Mouse (Mus musculus) kidney, postnatal 10 days (tissue): ENCODE data around the gene Dclk1.

Experiments used
- DNase-seq: peaks from one replicate; pipeline ENCODE4 v3.0.0; 2021; ENCODE audit warnings: mixed read lengths

Gene Dclk1

GRCm38 (mm10) chr3:55461685-55462655 lies 219.8 kb downstream of the Dclk1 start:
- peak; percentile 20 for DNase-seq

DNA sequence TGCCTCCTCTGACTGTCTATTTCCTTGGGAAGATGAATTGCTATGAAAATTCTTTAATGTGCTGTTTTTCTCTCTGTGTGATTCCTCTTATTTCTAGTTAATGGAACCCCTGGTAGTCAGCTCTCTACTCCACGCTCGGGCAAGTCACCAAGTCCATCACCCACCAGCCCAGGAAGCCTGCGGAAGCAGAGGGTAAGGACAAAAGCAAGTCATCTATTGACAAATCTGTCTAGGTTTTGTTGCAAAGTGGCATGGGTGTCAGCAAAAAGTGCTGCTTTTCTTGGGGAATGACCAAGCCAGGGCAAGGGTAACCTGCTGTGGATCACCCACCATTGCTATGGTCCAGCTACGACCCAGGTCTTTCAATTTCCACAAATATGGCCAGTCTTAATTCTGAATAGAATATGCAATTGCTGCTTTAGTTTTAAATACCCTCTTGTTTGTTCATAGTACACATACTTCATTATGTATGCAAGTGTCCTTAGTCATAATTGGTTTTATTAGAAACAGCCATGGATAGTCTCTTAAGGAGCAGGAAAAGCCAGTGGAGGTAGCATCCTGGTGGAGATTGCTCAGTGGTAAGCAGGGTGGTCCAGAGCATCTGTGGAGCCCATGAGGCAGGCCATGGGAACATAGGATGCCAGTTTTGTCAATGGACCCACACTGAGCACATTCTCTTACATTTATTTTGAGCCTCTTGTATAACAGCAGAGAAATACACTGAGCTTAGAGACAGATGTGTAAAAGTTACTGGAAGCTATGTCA lies 220.9 kb downstream of the Dclk1 start:
- no peak for DNase-seq

GRCm38 (mm10) chr3:55464226-55464625 lies 222.1 kb downstream of the Dclk1 start:
- DNase-seq, result no peak

DNA sequence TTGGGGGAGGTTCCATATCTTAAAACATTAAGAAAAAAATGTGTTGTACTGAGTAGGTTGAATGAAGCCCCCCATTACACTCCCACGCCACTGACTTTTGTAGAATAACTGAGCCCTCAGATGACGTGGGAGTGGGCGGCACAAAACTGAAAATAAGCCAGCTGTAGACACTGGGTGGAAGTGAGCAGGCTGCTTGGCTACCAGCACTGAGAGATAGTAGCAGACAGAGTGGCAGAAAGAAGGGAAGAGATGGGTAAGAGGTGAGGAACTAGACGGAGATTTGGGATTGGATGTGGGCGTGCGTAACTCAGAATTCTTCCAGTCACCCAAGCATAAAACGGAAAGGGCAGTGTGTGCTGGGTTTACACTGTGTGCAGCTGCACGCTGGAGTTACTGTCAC lies 223.6 kb downstream of the Dclk1 start:
- no peak for DNase-seq

- peak; percentile 33 for DNase-seq
Observed at GRCm38 (mm10) chr3:55466348-55466747, 224.2 kb downstream of the Dclk1 start.

DNA sequence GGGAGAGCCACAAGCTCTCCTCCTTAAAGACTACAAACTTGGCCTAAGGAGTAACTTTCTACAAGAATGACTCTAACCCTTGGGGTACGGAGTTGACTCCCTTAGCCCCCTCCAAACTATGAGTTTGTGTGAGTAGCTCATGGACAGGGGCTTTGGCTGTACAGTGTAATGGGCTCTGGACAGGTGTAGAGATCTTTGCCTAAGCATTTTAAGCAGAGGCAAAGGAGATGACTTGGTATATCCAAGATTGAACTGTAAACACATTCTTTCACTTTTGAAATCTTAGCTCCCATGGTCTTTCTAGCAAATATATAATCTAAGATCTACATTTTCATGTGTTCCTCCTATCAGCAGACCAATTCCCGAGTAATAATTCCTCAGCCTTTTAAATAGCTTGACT lies 229.9 kb downstream of the Dclk1 start, which contains the start of gene Gm21954:
Gene Gm21954, minus strand, starts transcription at position 101 of the 400 bp plus-strand sequence.
- no peak for DNase-seq

DNA sequence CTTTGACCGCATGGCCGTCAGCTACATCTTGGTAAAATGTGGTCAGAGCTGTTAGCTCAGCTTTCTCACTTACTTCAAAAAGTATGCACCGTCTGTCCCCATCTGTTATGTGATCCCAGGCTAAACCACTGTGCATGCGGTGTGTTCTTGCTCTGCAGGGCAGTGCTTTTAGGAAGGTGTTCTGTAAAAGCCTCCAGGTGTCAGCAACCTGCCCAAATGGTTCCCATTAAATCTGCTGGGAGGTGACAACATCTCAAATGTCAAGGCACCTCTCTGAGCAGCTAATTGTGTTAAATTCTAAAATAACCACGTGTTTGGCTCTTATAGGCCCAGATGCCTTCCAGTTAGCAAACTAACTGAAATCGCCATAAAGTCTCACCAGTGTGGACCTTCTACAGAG lies 231.0 kb downstream of the Dclk1 start:
- no peak for DNase-seq

- no peak for DNase-seq
Observed at GRCm38 (mm10) chr3:55476694-55477093, 234.5 kb downstream of the Dclk1 start.

DNA sequence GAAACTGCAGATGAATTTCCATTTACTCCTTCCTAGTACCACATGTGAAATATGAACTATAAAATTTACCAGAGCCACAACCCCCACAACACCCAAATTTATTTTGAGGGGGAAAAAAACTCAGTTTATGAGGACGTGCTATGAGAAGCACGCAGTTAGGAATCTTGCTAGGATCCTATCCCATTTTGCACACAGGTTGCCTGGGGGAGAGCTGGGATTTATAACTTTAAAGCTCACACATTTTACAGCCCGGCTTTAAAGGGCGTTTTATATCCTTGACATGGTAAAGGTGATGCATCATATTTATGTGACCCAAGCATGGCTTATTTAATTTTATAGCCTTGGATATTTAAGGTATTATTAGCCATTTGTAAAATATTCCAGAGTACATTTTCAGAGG lies 237.1 kb downstream of the Dclk1 start:
- DNase-seq, result no peak

DNA sequence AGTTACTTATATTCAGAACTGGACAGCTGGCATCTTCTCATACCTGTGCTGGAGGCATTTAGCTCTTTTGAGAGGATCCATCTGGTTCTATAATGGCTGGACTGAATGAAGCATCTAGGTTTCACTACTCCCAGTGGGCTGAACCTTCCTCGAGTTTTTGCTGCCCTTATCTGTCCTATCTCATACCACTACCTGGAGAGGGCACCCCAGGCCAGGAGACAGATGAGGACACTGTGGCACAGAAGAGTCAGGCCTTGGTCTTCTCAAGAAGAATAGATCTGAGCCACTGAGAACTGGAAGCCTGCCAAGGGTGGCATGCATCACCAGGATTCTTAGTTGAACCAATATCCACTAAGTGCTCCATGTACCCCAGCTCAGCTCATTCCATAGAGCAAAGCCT lies 239.0 kb downstream of the Dclk1 start:
- no peak for DNase-seq

GRCm38 (mm10) chr3:55483328-55483727 lies 241.2 kb downstream of the Dclk1 start:
- DNase-seq, result no peak

DNA sequence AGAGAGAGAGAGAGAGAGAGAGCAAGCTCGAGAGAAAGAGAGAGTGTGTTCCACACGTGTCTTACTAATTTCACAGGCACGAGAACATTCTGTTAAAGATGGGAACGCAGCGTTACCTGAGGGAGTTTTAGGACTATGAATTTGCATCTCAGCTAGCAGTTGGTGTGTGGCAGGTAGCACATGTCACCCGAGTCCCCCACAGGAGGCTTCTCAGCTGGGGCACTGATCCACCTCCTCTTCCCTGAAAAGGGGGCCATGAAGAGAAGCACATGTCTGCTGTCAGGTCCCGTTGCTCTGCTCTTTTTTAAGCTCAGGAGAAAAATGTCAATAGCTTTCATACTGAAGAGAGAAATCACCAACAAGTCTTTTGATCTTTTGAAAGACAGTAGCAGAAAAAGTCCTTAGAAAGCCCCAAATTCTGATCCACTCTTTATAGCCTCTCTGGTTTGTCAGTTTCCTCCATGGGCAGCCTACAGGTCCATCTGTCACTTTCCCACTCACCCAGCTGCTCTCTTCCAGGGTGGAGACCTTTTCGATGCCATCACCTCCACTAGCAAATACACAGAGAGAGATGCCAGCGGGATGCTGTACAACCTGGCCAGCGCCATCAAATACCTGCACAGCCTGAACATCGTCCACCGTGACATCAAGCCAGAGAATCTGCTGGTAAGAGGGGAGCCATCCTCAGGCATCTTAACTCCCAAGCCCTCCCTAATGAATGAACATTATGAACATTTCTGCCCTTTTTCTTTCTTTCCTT lies 247.2 kb downstream of the Dclk1 start:
- no peak for DNase-seq

GRCm38 (mm10) chr3:55492021-55492420 lies 249.9 kb downstream of the Dclk1 start:
- DNase-seq, result no peak

DNA sequence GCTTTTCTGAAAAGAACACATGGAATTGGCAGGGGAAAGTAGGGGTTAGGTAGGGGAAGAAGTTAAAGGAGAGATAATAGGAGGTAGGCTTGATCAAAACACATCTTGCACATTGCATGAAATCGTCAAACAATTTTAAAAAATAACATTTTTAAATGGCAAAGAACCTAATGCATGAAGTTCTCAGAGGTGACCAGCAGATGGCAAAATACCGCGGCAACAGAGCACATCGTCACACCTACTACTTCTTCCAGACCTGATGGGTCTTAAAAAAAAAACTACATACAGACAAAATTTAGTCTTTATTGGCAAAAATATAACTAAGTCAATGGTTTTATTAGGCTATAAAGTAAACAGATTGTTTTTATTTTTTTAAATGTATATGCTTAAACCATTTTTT lies 252.2 kb downstream of the Dclk1 start:
- peak; percentile 31 for DNase-seq

DNA sequence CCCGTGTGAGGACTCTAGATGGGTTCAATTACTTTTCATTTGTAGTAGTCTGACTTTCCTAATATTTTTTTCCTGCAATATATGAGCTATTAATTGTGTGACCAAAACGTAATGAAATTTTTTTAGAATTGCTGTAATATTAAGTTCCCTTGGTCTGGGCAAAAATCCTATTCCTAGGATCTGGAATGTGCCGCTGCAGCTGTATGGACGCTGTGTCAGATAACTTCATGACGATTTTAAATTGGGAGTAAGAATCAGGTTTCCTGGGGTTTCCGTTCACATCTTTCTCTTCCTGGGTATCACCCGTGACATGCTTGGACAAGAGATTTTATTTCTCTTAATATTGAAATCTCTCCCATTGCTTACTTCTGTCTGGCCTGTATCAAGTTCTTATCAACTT lies 253.1 kb downstream of the Dclk1 start:
- no peak for DNase-seq

GRCm38 (mm10) chr3:55495866-55496265 lies 253.7 kb downstream of the Dclk1 start:
- DNase-seq, result no peak

- DNase-seq, result no peak
Observed at GRCm38 (mm10) chr3:55496462-55496941, 254.3 kb downstream of the Dclk1 start.

DNA sequence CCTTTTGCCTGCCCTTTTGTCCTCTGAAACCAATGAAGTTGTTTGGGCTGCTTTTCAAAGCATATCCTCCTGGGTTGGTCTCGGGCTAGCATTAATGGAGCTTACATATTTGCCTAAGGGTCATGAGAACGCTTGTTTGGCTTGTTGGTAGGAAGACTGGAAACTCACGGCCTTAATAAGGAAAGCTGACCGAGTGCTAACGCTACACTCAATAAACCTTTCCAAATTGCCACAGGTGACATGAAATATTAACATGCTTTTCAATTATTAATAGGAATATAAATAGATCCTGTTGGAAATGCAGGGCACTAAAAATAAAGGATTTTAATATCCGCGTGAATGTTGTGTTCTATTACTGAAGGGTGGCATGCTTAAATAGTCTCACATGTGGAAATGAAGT lies 257.1 kb downstream of the Dclk1 start:
- DNase-seq, result no peak

DNA sequence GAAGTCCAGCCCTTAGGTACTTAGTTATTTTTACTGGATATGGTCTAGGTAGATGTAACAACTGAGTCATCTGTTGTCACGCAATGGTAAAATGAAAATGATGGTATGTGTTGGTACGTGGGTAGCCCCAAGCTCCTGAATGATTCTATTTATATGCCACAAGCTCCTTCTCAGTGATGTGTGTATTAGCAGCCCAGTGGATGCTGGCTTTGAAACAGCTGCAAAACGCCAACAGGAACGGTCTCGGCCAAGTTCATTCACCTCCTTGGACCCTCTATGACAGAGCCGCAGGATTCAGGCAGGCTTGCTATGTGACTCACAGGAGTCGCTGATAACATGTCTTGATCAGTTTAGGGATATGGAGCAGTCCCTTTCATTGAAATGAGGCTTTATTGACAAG lies 268.0 kb downstream of the Dclk1 start:
- DNase-seq, result no peak

GRCm38 (mm10) chr3:55511658-55512057 lies 269.5 kb downstream of the Dclk1 start:
- peak; percentile 31 for DNase-seq

DNA sequence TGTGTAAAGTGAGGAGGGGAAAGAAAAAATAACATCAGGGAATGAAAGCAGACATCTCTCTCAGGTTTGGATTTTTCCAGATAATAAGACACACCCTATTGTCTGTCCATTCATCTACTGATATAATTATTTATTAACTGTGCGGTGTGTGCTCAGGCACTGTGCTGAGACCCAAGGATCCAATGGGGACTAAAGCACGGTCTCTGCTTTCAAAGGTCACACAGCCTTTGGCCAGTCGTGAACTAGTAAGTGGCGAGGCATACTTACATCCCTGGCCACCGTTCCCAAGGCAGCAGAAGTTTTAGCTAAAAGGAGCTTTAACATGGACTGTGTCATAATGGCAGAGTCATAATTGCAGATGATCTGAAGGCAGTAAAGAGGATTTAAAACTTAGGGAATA lies 273.8 kb downstream of the Dclk1 start:
- no peak for DNase-seq

DNA sequence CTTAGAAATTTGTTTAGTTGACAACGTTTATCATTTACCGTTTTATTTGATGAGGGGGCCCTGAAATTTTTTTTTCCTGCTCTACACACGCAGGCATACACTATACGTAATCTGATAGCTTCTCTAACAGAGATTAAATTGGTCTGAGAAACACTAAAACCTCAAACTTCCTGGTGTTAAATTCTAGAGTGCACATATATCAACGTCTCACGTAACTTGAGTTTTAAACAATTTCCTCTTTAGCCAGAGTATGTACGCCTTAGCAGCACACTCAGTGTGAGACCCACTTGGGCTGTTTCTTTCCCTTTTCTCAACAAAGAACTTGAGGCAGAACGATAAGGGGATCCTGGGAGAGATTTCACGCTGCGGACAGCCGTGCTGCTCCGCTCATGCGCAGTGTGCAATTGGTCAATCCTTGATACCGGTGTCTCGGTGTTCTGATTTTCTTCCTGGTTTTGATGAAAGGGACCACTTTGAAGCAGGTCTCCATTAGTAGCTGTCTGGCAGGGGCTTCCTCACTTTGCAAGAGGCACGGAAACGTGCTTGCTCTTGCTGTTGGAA lies 275.4 kb downstream of the Dclk1 start:
- DNase-seq, result no peak
